Mouse (Mus musculus): ENCODE measurements around the gene Vmac.

- TF ChIP-seq CTCF (IDR thresholded peaks at IDR 0.05; ENCODE audit: low read depth) (no peak), EP300 (IDR thresholded peaks at IDR 0.05; ENCODE audit: low read depth) (no peak)
Observed at GRCm38 (mm10) chr17:56716655-56717362, 1.0 kb downstream of the Vmac start.

Measured in liver, postnatal 0 days (tissue).